Mouse (Mus musculus) CH12.LX (cell line): ENCODE data around the gene Malrd1. TPM values are rescaled to one million over a fixed set of nuclear protein-coding genes. Genes with fewer than 3 reads are reported as not detected.

Experiments used
- DNase-seq: peaks from one replicate; pipeline ENCODE4 v3.0.0-alpha.2; 2013; ENCODE audit errors: extremely low read depth
- H3K27ac ChIP-seq: 2 replicates; pipeline ENCODE4 v1.5.1; 2012; ENCODE audit warnings: low read depth, mild to moderate bottlenecking, control low read depth, moderate library complexity; ENCODE audit not compliant: insufficient read depth
- H3K27me3 ChIP-seq: replicated peaks from 2 replicates; pipeline ENCODE3; 2012; ENCODE audit warnings: inconsistent platforms
- H3K36me3 ChIP-seq, 2 experiments: replicated peaks in 1 of 2; 2 replicates each; pipeline versions ENCODE3 to v1.6.1; 2012; ENCODE audit warnings: inconsistent platforms in 1 of 2, low read length in 1 of 2, mild to moderate bottlenecking in 1 of 2, mixed read lengths in 1 of 2, moderate library complexity in 1 of 2; ENCODE audit not compliant: control insufficient read depth in 1 of 2, insufficient read depth in 1 of 2
- H3K4me1 ChIP-seq, 2 experiments: 2 replicates each; pipeline ENCODE4 v1.6.1; 2012; ENCODE audit warnings: inconsistent platforms in 1 of 2, moderate library complexity in 1 of 2; ENCODE audit not compliant: insufficient read depth in 2 of 2, control insufficient read depth in 1 of 2
- H3K4me2 ChIP-seq: 2 replicates; pipeline ENCODE4 v1.6.1; 2012; ENCODE audit warnings: low read depth, mild to moderate bottlenecking, control low read depth; ENCODE audit not compliant: poor library complexity, insufficient read depth, severe bottlenecking
- H3K4me3 ChIP-seq, 3 experiments: fragments of 150-350 bp in 1 of 3; sonication (generic) in 1 of 3; replicated peaks in 1 of 3; 2 replicates each; pipeline versions ENCODE3 to v1.5.1; 2011 to 2012; ENCODE audit warnings: low read depth in 2 of 3, low read length in 2 of 3, mild to moderate bottlenecking in 2 of 3, moderate library complexity in 2 of 3, control low read depth in 1 of 3, improper control_type of control experiment in 1 of 3, inconsistent platforms in 1 of 3, mixed read lengths in 1 of 3; ENCODE audit not compliant: poor library complexity in 1 of 3
- H3K79me2 ChIP-seq: replicated peaks from 2 replicates; pipeline ENCODE4 v1.6.1; 2012; ENCODE audit warnings: mild to moderate bottlenecking, moderate library complexity; ENCODE audit not compliant: control insufficient read depth, poor library complexity, insufficient read depth, severe bottlenecking; ENCODE audit errors: extremely low read depth
- H3K9ac ChIP-seq: 2 replicates; pipeline ENCODE4 v1.6.1; 2012; ENCODE audit warnings: low read depth, mild to moderate bottlenecking, control low read depth, moderate library complexity; ENCODE audit not compliant: insufficient read depth
- H3K9me3 ChIP-seq: replicated peaks from 2 replicates; pipeline ENCODE3; 2012; ENCODE audit warnings: low read length, inconsistent platforms, mixed read lengths
- BHLHE40 ChIP-seq: IDR thresholded peaks from 2 replicates; pipeline ENCODE4 v1.6.1; 2011; ENCODE audit warnings: mild to moderate bottlenecking, low read depth, low read length, improper control_type of control experiment
- CHD1 ChIP-seq: IDR thresholded peaks from 2 replicates; pipeline ENCODE4 v1.6.1; 2012; ENCODE audit warnings: low read depth, low read length, improper control_type of control experiment, inconsistent platforms
- CHD2 ChIP-seq: IDR thresholded peaks from 2 replicates; pipeline ENCODE4 v1.6.1; 2011; ENCODE audit warnings: low read length, improper control_type of control experiment
- ELF1 ChIP-seq: IDR thresholded peaks from 2 replicates; pipeline ENCODE4 v1.6.1; 2014; ENCODE audit warnings: low read depth, mild to moderate bottlenecking, inconsistent platforms, low read length, improper control_type of control experiment
- EP300 ChIP-seq: IDR thresholded peaks from 2 replicates; pipeline ENCODE4 v1.6.1; 2011; ENCODE audit warnings: low read length, improper control_type of control experiment
- ETS1 ChIP-seq: conservative IDR thresholded peaks from 2 replicates; pipeline ENCODE4 v1.6.1; 2012; ENCODE audit warnings: low read depth, mild to moderate bottlenecking, inconsistent platforms, low read length, improper control_type of control experiment, moderate library complexity
- IRF4 ChIP-seq: IDR thresholded peaks from 2 replicates; pipeline ENCODE4 v1.6.1; 2014; ENCODE audit warnings: low read depth, mild to moderate bottlenecking, inconsistent platforms, low read length, improper control_type of control experiment
- JUN ChIP-seq: IDR thresholded peaks from 2 replicates; pipeline ENCODE4 v1.6.1; 2011; ENCODE audit warnings: low read depth, mild to moderate bottlenecking, low read length, improper control_type of control experiment, moderate library complexity; ENCODE audit not compliant: insufficient read depth
- KAT2A ChIP-seq: IDR thresholded peaks from 2 replicates; pipeline ENCODE4 v1.6.1; 2012; ENCODE audit warnings: low read length, improper control_type of control experiment, inconsistent platforms; ENCODE audit not compliant: insufficient replicate concordance
- MAX ChIP-seq: IDR thresholded peaks from 2 replicates; pipeline ENCODE4 v1.6.1; 2011; ENCODE audit warnings: low read length, improper control_type of control experiment
- MEF2A ChIP-seq: IDR thresholded peaks from 2 replicates; pipeline ENCODE4 v1.6.1; 2014; ENCODE audit warnings: low read depth, mild to moderate bottlenecking, inconsistent platforms, low read length, improper control_type of control experiment, borderline replicate concordance
- MXI1 ChIP-seq: IDR thresholded peaks from 2 replicates; pipeline ENCODE4 v1.6.1; 2011; ENCODE audit warnings: mild to moderate bottlenecking, low read depth, low read length, improper control_type of control experiment
- NELFE ChIP-seq: IDR thresholded peaks from 2 replicates; pipeline ENCODE4 v1.6.1; 2011; ENCODE audit warnings: low read depth, low read length, improper control_type of control experiment
- SIN3A ChIP-seq: IDR thresholded peaks from 2 replicates; pipeline ENCODE4 v1.6.1; 2012; ENCODE audit warnings: low read length, improper control_type of control experiment, inconsistent platforms
- TBP ChIP-seq: conservative IDR thresholded peaks from 2 replicates; pipeline ENCODE4 v1.6.1; 2011; ENCODE audit warnings: low read depth, low read length, improper control_type of control experiment
- USF2 ChIP-seq: conservative IDR thresholded peaks from 2 replicates; pipeline ENCODE4 v1.6.1; 2011; ENCODE audit warnings: low read depth, low read length, improper control_type of control experiment
- ZC3H11A ChIP-seq: IDR thresholded peaks from 2 replicates; pipeline ENCODE4 v1.6.1; 2012; ENCODE audit warnings: low read depth, mild to moderate bottlenecking, inconsistent platforms, low read length, improper control_type of control experiment
- dilution Hi-C: fragments of 300-500 bp; cut with MboI; formaldehyde crosslinking; loops from 2 replicates; pipeline ENCODE4 v1.14.3; 2020; ENCODE audit warnings: low sequenced_read_pairs; ENCODE audit not compliant: extremely low pct_unique_long_range_greater_than_20kb, extremely low pct_ligation_motif_present
- in situ Hi-C: fragments of 300-500 bp; cut with MboI; formaldehyde crosslinking; loops from 3 replicates; pipeline ENCODE4 v1.14.3; 2019; ENCODE audit warnings: low sequenced_read_pairs, low pct_ligation_motif_present, low pct_unique_long_range_greater_than_20kb, mixed read lengths
- polyA plus RNA-seq: library from polyadenylated mRNA; unstranded; fragments of >175 nt; gene quantifications from 2 replicates; pipeline ENCODE4 v1.2.1, GENCODE M21; 2012; ENCODE audit warnings: low read depth; ENCODE audit not compliant: insufficient read length
- total RNA-seq, 2 experiments: library from RNA; depleted of rRNA; stranded (reverse); fragments of 300-350 nt in 1 of 2; fragments of >200 nt in 1 of 2; gene quantifications; 2 replicates each; pipeline ENCODE4 v1.2.3; 2012 to 2014

Gene Malrd1
- total and polyA plus RNA-seq, 3 experiments: not detected

- Histone ChIP-seq H3K79me2 (no peaks in the 10 kb centered on the region), H3K4me1 (no peaks in the 10 kb centered on the region), H3K27me3 (no peaks in the 10 kb centered on the region), H3K4me3 (no peak overlapping the region), H3K9me3 (no peaks in the 10 kb centered on the region), H3K36me3 (no peaks in the 10 kb centered on the region), H3K27ac (no peak overlapping the region), H3K9ac (no peak overlapping the region), H3K4me2 (no peak overlapping the region)
- dilution Hi-C loops: no loop called here
- in situ Hi-C loops: no loop called here
- TF ChIP-seq KAT2A: no peak
- no peak for TF ChIP-seq ZC3H11A
- TF ChIP-seq JUN: no peak
- TF ChIP-seq MAX: no peak
- TF ChIP-seq SIN3A: no peak
- TF ChIP-seq BHLHE40: no peak
- TF ChIP-seq TBP: no peak
- no peak for TF ChIP-seq MXI1
- no peak for TF ChIP-seq ETS1
- TF ChIP-seq ELF1: no peak
- TF ChIP-seq EP300: no peak
- TF ChIP-seq CHD1: no peak
- no peak for TF ChIP-seq IRF4
- TF ChIP-seq USF2: no peak
- no peak for TF ChIP-seq MEF2A
- DNase-seq: no peak
These were observed 626.3 kb downstream of the Malrd1 start for GRCm38 (mm10) chr2:16152623-16153022.

- no peak overlapping the region for H3K9ac ChIP-seq
- dilution Hi-C loops: no loop called here
- H3K9me3 ChIP-seq: no peaks in the 10 kb centered on the region
- no peak for DNase-seq
- in situ Hi-C loops: no loop called here
- H3K36me3 ChIP-seq: no peaks in the 10 kb centered on the region
- TF ChIP-seq CHD2 (no peak), NELFE (no peak)
- H3K4me1 ChIP-seq: no peaks in the 10 kb centered on the region
- H3K4me3 ChIP-seq: no peak overlapping the region
- H3K27ac ChIP-seq: no peak overlapping the region
- H3K27me3 ChIP-seq: no peaks in the 10 kb centered on the region
- H3K79me2 ChIP-seq: no peaks in the 10 kb centered on the region
- no peak overlapping the region for H3K4me2 ChIP-seq
These were observed 637.1 kb downstream of the Malrd1 start for GRCm38 (mm10) chr2:16163246-16163989.
